Mouse (Mus musculus) neural tube, embryonic 13.5 days (tissue): Measurements from ENCODE around the gene Vsig4. TPM values are rescaled to one million over a fixed set of nuclear protein-coding genes. Genes with fewer than 3 reads are reported as not detected.
"Not testable (repeated sequence)": the region's sequence is repeated elsewhere in the genome, so short reads cannot be mapped to it uniquely, and the experiment has no call there.

Experiments
- ATAC-seq: fragments of 200-750 bp; cut with Nextera tagmentation; 2 replicates; pipeline ENCODE4 v1.8.0; 2017; ENCODE audit warnings: low read depth, mild to moderate bottlenecking, moderate TSS enrichment, moderate library complexity
- H3K27ac ChIP-seq: fragments of 300-500 bp; sonication (generic); replicated peaks from 2 replicates; pipeline ENCODE4 v1.5.1; 2015; ENCODE audit warnings: moderate library complexity, mild to moderate bottlenecking, inconsistent platforms
- H3K27me3 ChIP-seq: fragments of 300-500 bp; sonication (generic); 2 replicates; pipeline ENCODE4 v1.6.1; 2015; ENCODE audit warnings: mild to moderate bottlenecking, inconsistent platforms
- H3K36me3 ChIP-seq: fragments of 300-500 bp; sonication (generic); 2 replicates; pipeline ENCODE4 v1.6.1; 2015; ENCODE audit warnings: mild to moderate bottlenecking, inconsistent platforms
- H3K4me1 ChIP-seq: fragments of 300-500 bp; sonication (generic); replicated peaks from 2 replicates; pipeline ENCODE4 v1.6.1; 2015; ENCODE audit warnings: inconsistent platforms
- H3K4me2 ChIP-seq: fragments of 300-500 bp; sonication (generic); 2 replicates; pipeline ENCODE4 v1.6.1; 2015; ENCODE audit warnings: inconsistent platforms, mild to moderate bottlenecking, moderate library complexity
- H3K4me3 ChIP-seq: fragments of 300-500 bp; sonication (generic); 2 replicates; pipeline ENCODE4 v1.5.1; 2015; ENCODE audit warnings: mild to moderate bottlenecking, inconsistent platforms
- H3K9ac ChIP-seq: fragments of 300-500 bp; sonication (generic); 2 replicates; pipeline ENCODE4 v1.6.1; 2015; ENCODE audit warnings: moderate library complexity, mild to moderate bottlenecking, inconsistent platforms
- H3K9me3 ChIP-seq: fragments of 300-500 bp; sonication (generic); 2 replicates; pipeline ENCODE4 v1.6.1; 2016; ENCODE audit warnings: inconsistent platforms
- WGBS: fragments of 180-500 bp; shearing (Covaris S2); methylation state at CpG from one replicate; pipeline ENCODE4 v1.1.7; 2015; 5-methylcytosine and 5-hydroxymethylcytosine counted together
- polyA plus RNA-seq: library from polyadenylated mRNA; unstranded; fragments of >200 nt; fragmentation: Nextera tagmentation; extraction: Ambion mirVana; gene quantifications from 2 replicates; pipeline ENCODE4 v1.2.1, GENCODE M21; 2015

Vsig4 gene
- polyA plus RNA-seq, result not detected in 2 replicates

- no peaks in the 10 kb centered on the region for H3K36me3 ChIP-seq
- H3K4me3 ChIP-seq, result no peak within 1 kb of the TSS
- no peak within 1 kb of the TSS for H3K4me2 ChIP-seq
- WGBS, result 88% methylated on average over 3 of the region's 3 CpGs
- H3K27me3 ChIP-seq, result no peaks in the 10 kb centered on the region
- no peaks in the 10 kb centered on the region for H3K9me3 ChIP-seq
- H3K4me1 ChIP-seq, result no peaks in the 10 kb centered on the region
- no peak within 1 kb of the TSS for H3K9ac ChIP-seq
- no peak for ATAC-seq
- H3K27ac ChIP-seq, result no peak within 1 kb of the TSS
Observed at GRCm38 (mm10) chrX:96293338-96293737, at the start of gene Vsig4. TSS of gene Vsig4 (minus strand) at chrX:96293438.

DNA sequence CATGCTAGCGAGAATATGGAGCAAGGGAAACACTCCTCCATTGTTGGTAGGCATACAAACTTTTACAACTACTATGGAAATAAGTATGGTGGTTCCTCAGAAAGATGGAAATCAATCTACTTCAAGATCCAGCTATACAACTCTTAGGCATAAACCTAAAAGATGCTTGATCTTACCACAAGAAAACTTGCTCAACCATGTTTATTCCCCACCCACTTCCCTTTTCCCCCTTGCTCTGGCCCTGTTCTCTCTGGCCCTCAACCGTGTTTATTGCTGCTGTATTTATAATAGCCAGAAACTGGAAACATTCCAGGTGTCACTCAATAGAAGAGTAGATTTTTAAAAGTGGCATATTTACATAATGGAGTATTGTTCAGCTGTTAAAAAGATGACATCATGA, 45.9 kb upstream of the Vsig4 start:
- H3K4me3 ChIP-seq, result no peak overlapping the region
- H3K4me2 ChIP-seq, result no peak overlapping the region
- no peaks in the 10 kb centered on the region for H3K4me1 ChIP-seq
- no peak overlapping the region for H3K27ac ChIP-seq
- WGBS, result 78% methylated on average over 2 of the region's 2 CpGs
- no peaks in the 10 kb centered on the region for H3K27me3 ChIP-seq
- no peak for ATAC-seq
- no peaks in the 10 kb centered on the region for H3K9me3 ChIP-seq
- H3K36me3 ChIP-seq, result no peaks in the 10 kb centered on the region
- no peak overlapping the region for H3K9ac ChIP-seq

DNA sequence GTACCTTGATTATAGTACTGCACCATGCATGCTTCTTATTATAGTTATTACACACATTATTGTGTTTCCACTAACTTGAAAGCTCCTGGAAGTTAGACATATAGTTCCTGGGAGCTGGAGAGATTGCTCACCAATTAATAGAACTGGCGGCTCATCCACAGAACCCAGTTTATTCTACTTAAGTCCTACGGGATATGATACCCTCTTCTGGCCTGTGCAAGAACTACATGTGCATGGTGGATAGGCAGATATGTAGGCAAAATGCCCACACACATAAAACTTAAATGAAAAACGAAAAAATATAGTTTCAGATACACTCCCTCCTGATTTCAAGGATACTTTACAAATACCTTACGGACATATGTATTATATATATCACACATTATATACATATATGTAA, 36.5 kb upstream of the Vsig4 start:
- no peaks in the 10 kb centered on the region for H3K9me3 ChIP-seq
- no peak overlapping the region for H3K4me3 ChIP-seq
- H3K4me2 ChIP-seq, result no peak overlapping the region
- H3K36me3 ChIP-seq, result no peaks in the 10 kb centered on the region
- H3K4me1 ChIP-seq, result no peaks in the 10 kb centered on the region
- 50% methylated on average over 4 of the region's 4 CpGs for WGBS
- H3K27me3 ChIP-seq, result no peaks in the 10 kb centered on the region
- no peak overlapping the region for H3K27ac ChIP-seq
- H3K9ac ChIP-seq, result no peak overlapping the region
- ATAC-seq, result no peak

DNA sequence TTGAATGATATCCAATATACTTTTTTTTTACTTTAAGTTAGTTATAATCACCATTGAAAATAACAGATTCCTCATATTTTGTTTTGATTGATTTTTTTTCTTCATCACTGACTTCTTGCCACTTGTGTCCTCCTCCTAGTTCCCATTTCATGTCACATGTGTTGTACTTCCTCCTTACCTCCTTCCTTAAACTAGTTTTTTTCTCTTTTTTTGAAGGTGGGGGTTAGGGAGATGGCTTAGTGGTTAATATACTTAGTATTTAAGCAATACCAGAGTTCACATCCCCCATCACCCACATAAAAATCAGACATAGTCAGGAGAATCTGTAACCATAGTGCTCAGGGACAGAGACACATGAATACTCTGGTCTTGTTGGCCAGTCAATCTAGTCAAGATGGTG, 36.7 kb downstream of the Vsig4 start:
- no peak for ATAC-seq
- Histone ChIP-seq H3K4me1 (no peaks in the 10 kb centered on the region), H3K36me3 (no peaks in the 10 kb centered on the region), H3K9me3 (no peaks in the 10 kb centered on the region), H3K27me3 (no peaks in the 10 kb centered on the region), H3K4me3 (no peak overlapping the region), H3K27ac (no peak overlapping the region), H3K9ac (no peak overlapping the region), H3K4me2 (no peak overlapping the region)

- no peak overlapping the region for H3K27ac ChIP-seq
- H3K9ac ChIP-seq, result no peak overlapping the region
- H3K9me3 ChIP-seq, result no peaks in the 10 kb centered on the region
- ATAC-seq, result no peak
- H3K4me2 ChIP-seq, result no peak overlapping the region
- H3K4me3 ChIP-seq, result no peak overlapping the region
- no peaks in the 10 kb centered on the region for H3K4me1 ChIP-seq
- WGBS, result 62% methylated on average over 2 of the region's 2 CpGs
- no peaks in the 10 kb centered on the region for H3K36me3 ChIP-seq
- H3K27me3 ChIP-seq, result no peaks in the 10 kb centered on the region
Observed at GRCm38 (mm10) chrX:96239644-96240043, 53.6 kb downstream of the Vsig4 start.

DNA sequence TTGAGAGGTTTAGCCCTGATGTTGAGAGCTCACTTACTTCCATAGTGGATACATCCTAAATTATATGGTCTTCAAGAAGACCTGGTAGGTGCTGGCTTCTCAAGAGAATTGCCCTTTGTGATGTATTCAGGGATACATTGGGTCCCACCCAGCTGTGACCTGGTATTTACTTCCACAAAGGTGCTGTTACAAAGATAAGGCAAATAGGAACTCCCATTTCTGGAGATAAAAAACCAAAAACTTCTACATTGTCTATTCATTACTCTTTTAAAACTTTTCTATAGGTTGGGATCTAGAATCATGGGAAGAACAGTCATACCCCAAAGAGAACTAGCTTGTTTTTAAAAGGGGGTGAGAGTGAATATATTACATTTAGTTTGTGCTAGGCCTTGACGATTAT, 54.2 kb downstream of the Vsig4 start:
- H3K27ac ChIP-seq, result no peak overlapping the region
- WGBS, result 89% methylated on average over 1 of the region's 1 CpGs
- no peak overlapping the region for H3K4me3 ChIP-seq
- no peaks in the 10 kb centered on the region for H3K4me1 ChIP-seq
- no peak overlapping the region for H3K4me2 ChIP-seq
- no peaks in the 10 kb centered on the region for H3K36me3 ChIP-seq
- H3K9ac ChIP-seq, result no peak overlapping the region
- H3K27me3 ChIP-seq, result no peaks in the 10 kb centered on the region
- no peak for ATAC-seq
- no peaks in the 10 kb centered on the region for H3K9me3 ChIP-seq

DNA sequence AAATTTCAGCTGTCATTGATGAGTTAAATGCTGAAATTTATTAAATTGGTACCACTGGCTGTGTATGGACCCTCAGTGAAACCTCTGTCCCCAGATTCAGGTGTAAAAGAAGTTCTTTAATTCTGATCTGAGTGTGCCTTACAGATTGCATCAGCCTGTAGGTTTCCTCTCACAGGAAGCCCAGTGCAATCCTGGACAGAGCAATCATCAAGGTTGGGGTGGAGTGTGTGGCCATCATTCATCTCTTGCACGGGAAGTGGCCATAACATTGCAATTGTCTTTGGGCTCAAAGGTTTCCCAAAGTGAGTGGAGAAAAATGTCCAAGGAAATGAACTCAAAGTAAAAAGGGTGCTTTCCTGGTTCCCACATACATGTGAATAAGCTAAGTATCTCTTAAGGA, 57.5 kb downstream of the Vsig4 start:
- Histone ChIP-seq H3K36me3 (no peaks in the 10 kb centered on the region), H3K27me3 (no peaks in the 10 kb centered on the region), H3K27ac (no peak overlapping the region), H3K4me3 (no peak overlapping the region), H3K9ac (no peak overlapping the region), H3K4me2 (no peak overlapping the region), H3K9me3 (no peaks in the 10 kb centered on the region), H3K4me1 (no peaks in the 10 kb centered on the region)
- no peak for ATAC-seq
- WGBS, result 85% methylated on average over 1 of the region's 1 CpGs

DNA sequence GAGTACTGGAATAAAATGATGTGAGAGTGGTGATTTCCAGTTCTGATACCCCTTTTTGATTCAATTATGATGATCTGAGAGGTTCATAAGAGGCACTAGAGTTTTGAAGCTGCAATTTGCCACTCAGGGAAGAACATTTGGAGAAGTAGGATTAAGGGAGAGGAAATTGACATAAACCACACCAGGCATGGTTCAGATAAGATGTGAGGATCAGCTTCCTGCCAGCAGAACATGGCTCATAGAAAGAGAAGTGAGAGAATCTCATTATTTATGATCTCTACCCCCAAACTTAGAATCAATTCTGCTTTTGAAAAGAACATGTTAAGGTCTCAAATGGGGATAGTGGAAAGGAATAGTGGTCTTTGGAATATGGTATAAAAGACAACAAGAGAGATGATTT, 66.2 kb downstream of the Vsig4 start:
- no peak for ATAC-seq
- Histone ChIP-seq H3K4me1 (no peaks in the 10 kb centered on the region), H3K36me3 (no peaks in the 10 kb centered on the region), H3K9me3 (no peaks in the 10 kb centered on the region), H3K27me3 (no peaks in the 10 kb centered on the region), H3K4me2 (no peak overlapping the region), H3K27ac (no peak overlapping the region), H3K9ac (no peak overlapping the region), H3K4me3 (no peak overlapping the region)

DNA sequence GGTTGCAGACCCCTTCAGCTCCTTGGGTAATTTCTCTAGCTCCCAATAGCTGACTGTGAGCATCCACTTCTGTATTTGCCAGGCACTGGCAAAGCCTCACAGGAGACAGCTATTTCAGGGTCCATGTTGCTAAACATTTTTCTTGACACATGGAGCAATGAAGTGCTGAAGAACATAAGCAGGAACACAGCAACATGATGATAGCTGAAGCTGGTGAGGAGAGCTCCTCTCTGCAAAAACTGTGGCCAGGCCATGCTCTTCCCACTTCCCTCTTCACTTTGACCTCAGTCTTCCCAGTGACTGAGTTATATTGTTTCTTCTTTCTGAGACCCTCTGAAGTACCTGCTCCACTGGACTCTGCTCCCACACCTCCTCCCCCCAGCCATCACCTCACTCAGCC, 67.8 kb downstream of the Vsig4 start:
- Histone ChIP-seq H3K4me3 (no peak overlapping the region), H3K4me2 (no peak overlapping the region), H3K4me1 (no peaks in the 10 kb centered on the region), H3K9me3 (no peaks in the 10 kb centered on the region), H3K9ac (no peak overlapping the region), H3K27me3 (no peaks in the 10 kb centered on the region), H3K27ac (no peak overlapping the region), H3K36me3 (no peaks in the 10 kb centered on the region)
- no peak for ATAC-seq

GRCm38 (mm10) chrX:96224210-96224609, 69.0 kb downstream of the Vsig4 start:
- ATAC-seq, result no peak
- no peaks in the 10 kb centered on the region for H3K36me3 ChIP-seq
- no peaks in the 10 kb centered on the region for H3K27me3 ChIP-seq
- no peak overlapping the region for H3K9ac ChIP-seq
- no peaks in the 10 kb centered on the region for H3K9me3 ChIP-seq
- H3K27ac ChIP-seq, result no peak overlapping the region
- H3K4me3 ChIP-seq, result no peak overlapping the region
- 80% methylated on average over 6 of the region's 6 CpGs for WGBS
- no peak overlapping the region for H3K4me2 ChIP-seq
- H3K4me1 ChIP-seq, result no peaks in the 10 kb centered on the region

GRCm38 (mm10) chrX:96218088-96218487, 75.2 kb downstream of the Vsig4 start:
- Histone ChIP-seq H3K9me3 (no peaks in the 10 kb centered on the region), H3K4me3 (no peak overlapping the region), H3K4me2 (no peak overlapping the region), H3K4me1 (no peaks in the 10 kb centered on the region), H3K9ac (no peak overlapping the region), H3K36me3 (no peaks in the 10 kb centered on the region), H3K27ac (no peak overlapping the region), H3K27me3 (no peaks in the 10 kb centered on the region)
- WGBS, result 46% methylated on average over 1 of the region's 1 CpGs
- no peak for ATAC-seq

GRCm38 (mm10) chrX:96206872-96207271, 86.4 kb downstream of the Vsig4 start:
- H3K9me3 ChIP-seq, result no peaks in the 10 kb centered on the region
- no peak overlapping the region for H3K4me3 ChIP-seq
- no peaks in the 10 kb centered on the region for H3K36me3 ChIP-seq
- no peak overlapping the region for H3K4me2 ChIP-seq
- ATAC-seq, result no peak
- 50% methylated on average over 1 of the region's 1 CpGs for WGBS
- no peak overlapping the region for H3K27ac ChIP-seq
- H3K9ac ChIP-seq, result no peak overlapping the region
- H3K4me1 ChIP-seq, result no peaks in the 10 kb centered on the region
- H3K27me3 ChIP-seq, result no peaks in the 10 kb centered on the region

- not testable (repeated sequence) for H3K4me1 ChIP-seq, H3K27me3 ChIP-seq, H3K9me3 ChIP-seq, H3K4me2 ChIP-seq, H3K4me3 ChIP-seq, H3K27ac ChIP-seq, H3K36me3 ChIP-seq, ATAC-seq, H3K9ac ChIP-seq
- 92% methylated on average over 3 of the region's 3 CpGs for WGBS
Observed at GRCm38 (mm10) chrX:96205143-96205542, 88.1 kb downstream of the Vsig4 start.
